Mouse (Mus musculus): Measurements from ENCODE around the gene Inpp5b.
"Not testable (repeated sequence)": the region's sequence is repeated elsewhere in the genome, so short reads cannot be mapped to it uniquely, and the experiment has no call there.

Gene Inpp5b

GRCm38 (mm10) chr4:124708518-124709477 lies 32.9 kb upstream of the Inpp5b start:
- peak; percentile 97 to 98 for DNase-seq (ENCODE audit: inconsistent age in 2 of 2, low spot score in 1 of 2)

- peak; percentile 75 to 88 for DNase-seq (ENCODE audit: inconsistent age in 2 of 2, low spot score in 1 of 2)
These were observed 31.6 kb upstream of the Inpp5b start for GRCm38 (mm10) chr4:124709961-124710446.

- peak in 1 of 2 experiments; percentile 85 for DNase-seq (ENCODE audit: inconsistent age in 2 of 2, low spot score in 1 of 2)
These were observed 30.8 kb upstream of the Inpp5b start for GRCm38 (mm10) chr4:124710776-124711291.

GRCm38 (mm10) chr4:124712618-124713017 lies 29.0 kb upstream of the Inpp5b start:
- no peak for DNase-seq (ENCODE audit: inconsistent age in 2 of 2, low spot score in 1 of 2)

DNA sequence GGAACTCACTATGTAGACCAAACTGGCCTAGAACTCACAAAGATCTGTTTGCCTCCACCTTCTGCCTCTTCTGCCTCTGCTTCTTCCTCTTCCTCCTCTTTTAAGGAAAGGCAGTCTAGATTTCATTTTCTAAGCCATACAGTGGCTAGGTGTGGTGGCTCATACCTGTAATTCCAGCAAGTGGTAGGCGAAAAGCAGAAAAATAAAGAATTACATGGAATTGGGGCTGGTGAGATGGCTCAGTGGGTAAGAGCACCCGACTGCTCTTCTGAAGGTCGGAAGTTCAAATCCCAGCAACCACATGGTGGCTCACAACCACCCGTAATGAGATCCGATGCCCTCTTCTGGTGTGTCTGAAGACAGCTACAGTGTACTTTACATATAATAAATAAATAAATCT lies 27.8 kb upstream of the Inpp5b start:
- DNase-seq (ENCODE audit: inconsistent age in 2 of 2, low spot score in 1 of 2), result not testable (repeated sequence)

- DNase-seq (ENCODE audit: inconsistent age in 2 of 2, low spot score in 1 of 2), result peak; percentile 95 to 98
These were observed 26.8 kb upstream of the Inpp5b start, which contains the start of gene Sf3a3 for GRCm38 (mm10) chr4:124714545-124715481. TSS of gene Sf3a3 (plus strand) at chr4:124714776.

DNA sequence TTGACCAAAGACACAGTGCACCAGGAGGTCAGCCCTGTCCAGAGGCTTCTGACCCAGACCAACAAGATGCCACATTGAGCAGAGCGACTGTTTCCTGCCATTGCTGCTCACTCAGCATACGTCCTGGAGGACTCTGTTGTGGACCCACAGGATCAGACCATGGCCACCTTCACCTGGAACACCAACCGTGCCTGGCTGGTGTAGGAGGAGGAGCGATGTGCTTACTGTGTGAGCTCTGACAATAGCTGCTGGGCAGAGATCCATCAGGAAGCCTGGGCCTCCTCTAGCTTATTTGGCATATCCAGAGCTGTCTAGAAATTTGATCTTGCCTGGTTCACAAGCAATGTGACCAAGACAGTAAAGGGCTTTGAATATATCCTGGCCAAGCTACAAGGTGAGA lies 22.5 kb upstream of the Inpp5b start:
- DNase-seq (ENCODE audit: inconsistent age in 2 of 2, low spot score in 1 of 2), result no peak

- no peak for DNase-seq (ENCODE audit: inconsistent age in 2 of 2, low spot score in 1 of 2)
These were observed 15.5 kb upstream of the Inpp5b start for GRCm38 (mm10) chr4:124726121-124726520.

DNA sequence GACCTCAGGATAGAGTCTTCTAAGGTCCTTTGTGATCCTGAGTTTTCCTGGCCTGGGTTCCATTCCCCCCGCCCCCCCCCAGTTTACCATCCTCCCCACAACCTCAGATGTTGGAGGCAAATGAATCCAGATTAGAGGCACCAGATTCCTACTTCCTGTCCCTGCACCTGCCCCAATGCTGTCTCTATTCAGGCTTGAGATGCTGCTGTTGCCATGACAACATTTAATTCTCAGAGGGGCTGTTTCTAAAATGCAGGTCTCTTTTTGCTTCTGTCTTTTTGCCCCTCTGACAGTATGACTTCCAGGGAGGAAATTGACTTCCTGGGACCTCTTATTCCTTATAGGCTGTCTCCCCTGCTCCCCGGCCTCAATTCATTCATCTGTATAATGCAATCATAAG lies 4.7 kb upstream of the Inpp5b start:
- no peak for DNase-seq (ENCODE audit: inconsistent age in 2 of 2, low spot score in 1 of 2)

DNA sequence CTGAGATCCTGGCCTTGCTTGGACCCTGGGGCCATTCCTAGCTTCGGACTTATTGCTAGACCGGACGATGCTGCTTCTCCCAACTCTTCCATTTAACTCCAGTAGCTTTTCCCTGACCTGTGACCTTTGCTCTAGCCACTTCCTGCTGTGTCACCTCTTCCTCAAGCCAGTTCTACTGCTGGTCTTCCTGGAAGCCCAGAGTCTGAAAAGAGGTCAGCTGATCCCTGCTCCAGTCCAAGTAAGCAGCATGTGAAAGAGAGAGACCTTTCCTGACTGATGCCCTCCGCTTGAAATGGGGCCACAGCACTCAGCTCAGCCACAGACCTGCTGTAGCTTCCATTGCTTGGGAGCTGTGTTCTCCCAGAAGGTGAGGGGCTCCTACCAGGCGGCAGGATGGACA lies 4.2 kb upstream of the Inpp5b start:
- no peak for DNase-seq (ENCODE audit: inconsistent age in 2 of 2, low spot score in 1 of 2)

GRCm38 (mm10) chr4:124738013-124738412 lies 3.6 kb upstream of the Inpp5b start:
- DNase-seq (ENCODE audit: inconsistent age in 2 of 2, low spot score in 1 of 2), result peak in 1 of 2 experiments; percentile 38

DNA sequence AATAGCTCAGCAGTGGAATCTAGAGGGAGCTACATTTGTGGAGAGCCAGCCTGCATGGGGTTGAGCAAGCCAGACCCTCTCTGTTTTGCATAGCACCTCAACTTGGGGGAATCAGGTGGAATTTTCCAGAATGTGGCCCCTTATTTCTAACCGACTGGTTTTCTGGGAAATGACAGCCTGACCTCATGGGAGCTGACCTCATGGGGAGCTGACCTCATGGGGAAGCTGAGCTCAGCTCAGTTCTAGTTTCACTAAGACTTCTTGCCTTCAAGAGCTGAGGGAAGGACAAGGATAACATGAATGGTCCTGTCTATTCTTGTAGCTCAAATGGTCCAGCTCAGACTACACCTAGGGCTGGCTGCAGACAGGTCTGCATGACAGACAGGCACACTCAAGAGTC lies 2.9 kb upstream of the Inpp5b start:
- no peak for DNase-seq (ENCODE audit: inconsistent age in 2 of 2, low spot score in 1 of 2)

DNA sequence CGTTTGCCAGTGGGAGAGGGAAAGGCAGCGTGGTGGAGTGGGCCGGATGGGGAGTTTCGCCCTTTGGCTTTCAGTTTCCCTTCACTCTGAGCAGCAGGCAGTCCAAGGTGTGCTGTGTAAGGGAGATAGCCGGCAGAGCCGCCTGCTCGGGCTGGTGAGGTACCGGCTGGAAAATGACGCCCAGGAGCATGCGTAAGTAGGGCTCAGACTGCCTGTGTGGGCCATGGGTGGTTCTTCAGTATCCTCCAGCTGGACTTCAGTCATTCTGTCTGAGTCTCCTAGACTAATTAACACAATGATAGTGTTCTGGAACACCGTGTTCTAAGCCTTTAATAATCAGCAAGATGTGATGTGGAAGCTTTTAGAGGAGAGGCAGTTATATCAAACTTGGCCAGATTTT lies 1.2 kb downstream of the Inpp5b start:
- no peak for DNase-seq (ENCODE audit: inconsistent age in 2 of 2, low spot score in 1 of 2)

DNA sequence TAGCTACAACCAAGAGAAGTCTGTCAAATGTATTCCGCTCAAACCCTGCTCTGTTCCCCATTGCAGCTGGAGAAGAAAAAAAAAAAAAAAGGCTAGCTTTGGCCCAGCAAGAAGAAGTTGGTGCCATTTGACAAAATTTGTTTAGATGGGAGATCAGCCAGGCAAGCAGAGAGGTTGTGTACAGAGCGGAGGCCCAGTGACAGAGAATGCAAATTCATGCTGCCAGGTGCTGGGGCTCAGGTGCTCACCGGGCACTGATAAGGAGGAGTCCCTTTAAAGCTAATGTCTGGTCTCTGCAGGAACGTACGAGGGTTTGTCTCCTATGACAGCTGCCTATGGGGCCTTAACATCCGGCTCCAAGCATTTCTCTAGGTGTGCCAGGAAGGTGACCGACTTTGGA lies 4.9 kb downstream of the Inpp5b start:
- DNase-seq (ENCODE audit: inconsistent age in 2 of 2, low spot score in 1 of 2), result no peak

GRCm38 (mm10) chr4:124747851-124748250 lies 6.2 kb downstream of the Inpp5b start:
- no peak for DNase-seq (ENCODE audit: inconsistent age in 2 of 2, low spot score in 1 of 2)

GRCm38 (mm10) chr4:124751300-124752250 lies 9.9 kb downstream of the Inpp5b start:
- DNase-seq (ENCODE audit: inconsistent age in 2 of 2, low spot score in 1 of 2), result peak; percentile 98 to 99

GRCm38 (mm10) chr4:124752281-124753199 lies 10.9 kb downstream of the Inpp5b start:
- no peak for DNase-seq (ENCODE audit: inconsistent age in 2 of 2, low spot score in 1 of 2)

GRCm38 (mm10) chr4:124755526-124755925 lies 13.9 kb downstream of the Inpp5b start:
- no peak for DNase-seq (ENCODE audit: inconsistent age in 2 of 2, low spot score in 1 of 2)

GRCm38 (mm10) chr4:124759305-124759811 lies 17.7 kb downstream of the Inpp5b start:
- DNase-seq (ENCODE audit: inconsistent age in 2 of 2, low spot score in 1 of 2), result peak; percentile 40 to 79
